Mouse (Mus musculus) frontal cortex, adult 2 months (tissue): ENCODE measurements around the gene Msantd3. TPM values are rescaled to one million over a fixed set of nuclear protein-coding genes. Genes with fewer than 3 reads are reported as not detected.

Experiments
- DNase-seq, 2 experiments: peaks; one replicate each; pipeline ENCODE4 v3.0.0; 2022; ENCODE audit warnings: low spot score in 1 of 2; ENCODE audit errors: extremely low spot score in 1 of 2
- polyA plus RNA-seq: library from polyadenylated mRNA; depleted of rRNA; stranded (reverse); fragments of >200 nt; gene quantifications from 2 replicates; pipeline ENCODE4 v1.2.3, GENCODE M21; 2012; rRNA removed

Msantd3 gene
- polyA plus RNA-seq, result 24.8 and 26.8 TPM in 2 replicates

- DNase-seq, result peak in 1 of 2 experiments; percentile 57
Observed at GRCm38 (mm10) chr4:48539841-48540575, at the start of gene Msantd3. Gene Msantd3 (plus strand): TSS chr4:48539935.

- no peak for DNase-seq
Observed at GRCm38 (mm10) chr4:48491290-48491743, 48.4 kb upstream of the Msantd3 start.

- DNase-seq, result no peak
Observed at GRCm38 (mm10) chr4:48492510-48492909, 47.2 kb upstream of the Msantd3 start.

- DNase-seq, result no peak
Observed at GRCm38 (mm10) chr4:48510861-48511260, 28.9 kb upstream of the Msantd3 start.

GRCm38 (mm10) chr4:48529559-48529958 lies 10.2 kb upstream of the Msantd3 start:
- DNase-seq, result no peak

GRCm38 (mm10) chr4:48531804-48532601 lies 7.7 kb upstream of the Msantd3 start:
- DNase-seq, result no peak

- DNase-seq, result no peak
Observed at GRCm38 (mm10) chr4:48536275-48536674, 3.5 kb upstream of the Msantd3 start.

- no peak for DNase-seq
Observed at GRCm38 (mm10) chr4:48537024-48537423, 2.7 kb upstream of the Msantd3 start.

GRCm38 (mm10) chr4:48538581-48538980 lies 1.2 kb upstream of the Msantd3 start:
- DNase-seq, result no peak

- peak in 1 of 2 experiments; percentile 27 for DNase-seq
Observed at GRCm38 (mm10) chr4:48540576-48541111, 909 bp downstream of the Msantd3 start.

GRCm38 (mm10) chr4:48541526-48542250 lies 2.0 kb downstream of the Msantd3 start:
- DNase-seq, result no peak

- DNase-seq, result peak in 1 of 2 experiments; percentile 31
Observed at GRCm38 (mm10) chr4:48542351-48542750, 2.6 kb downstream of the Msantd3 start.

- no peak for DNase-seq
Observed at GRCm38 (mm10) chr4:48543071-48543865, 3.5 kb downstream of the Msantd3 start.

GRCm38 (mm10) chr4:48544141-48544540 lies 4.4 kb downstream of the Msantd3 start:
- no peak for DNase-seq

- no peak for DNase-seq
Observed at GRCm38 (mm10) chr4:48545966-48546365, 6.2 kb downstream of the Msantd3 start.

- no peak for DNase-seq
Observed at GRCm38 (mm10) chr4:48546568-48547496, 7.1 kb downstream of the Msantd3 start.

- DNase-seq, result no peak
Observed at GRCm38 (mm10) chr4:48548393-48549045, 8.8 kb downstream of the Msantd3 start.

- DNase-seq, result no peak
Observed at GRCm38 (mm10) chr4:48549661-48550060, 9.9 kb downstream of the Msantd3 start.
